Mouse (Mus musculus): ENCODE results near the gene Dgkh.
"Not testable (repeated sequence)": the region's sequence is repeated elsewhere in the genome, so short reads cannot be mapped to it uniquely, and the experiment has no call there.

The Dgkh gene

DNA sequence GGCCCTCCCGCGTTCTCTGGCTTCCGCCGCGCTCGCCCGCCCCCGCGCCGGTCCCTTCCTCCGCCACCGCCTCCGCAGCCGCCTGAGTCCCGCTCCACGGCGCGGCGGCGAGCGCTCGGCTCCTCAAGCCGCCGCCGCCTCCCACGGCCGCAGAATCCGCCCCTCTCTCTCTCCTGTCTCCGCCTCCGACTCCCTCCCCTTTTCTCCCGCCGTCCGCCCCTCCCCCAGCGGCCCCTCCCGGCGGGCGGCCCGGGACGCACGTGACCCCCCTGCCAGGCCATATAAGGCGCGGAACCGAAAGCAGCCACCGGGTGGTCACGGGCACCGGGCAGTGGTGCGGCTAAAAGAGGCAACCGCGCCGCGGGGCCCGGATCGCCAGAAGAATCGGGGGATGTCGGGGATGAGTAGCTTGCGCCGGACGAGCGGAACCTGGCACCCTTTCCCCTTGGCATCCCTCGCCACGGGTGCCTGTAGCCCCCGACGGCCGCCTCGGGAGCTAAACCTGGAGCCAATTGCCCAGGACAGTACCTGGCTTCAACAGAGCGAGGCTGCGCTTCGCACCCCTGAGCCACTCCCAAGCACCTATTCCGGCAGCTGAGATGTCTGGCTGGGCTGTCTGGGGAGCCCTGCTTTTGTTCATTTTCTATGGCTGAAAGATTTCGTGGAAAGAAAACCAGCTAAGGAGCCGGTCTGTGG, at the start of gene Dgkh:
TSS of gene Dgkh (minus strand) at position 160 of the 696 bp plus-strand sequence.
- DNase-seq (ENCODE audit: low spot score in 2 of 2) = peak; percentile 70 to 82

DNA sequence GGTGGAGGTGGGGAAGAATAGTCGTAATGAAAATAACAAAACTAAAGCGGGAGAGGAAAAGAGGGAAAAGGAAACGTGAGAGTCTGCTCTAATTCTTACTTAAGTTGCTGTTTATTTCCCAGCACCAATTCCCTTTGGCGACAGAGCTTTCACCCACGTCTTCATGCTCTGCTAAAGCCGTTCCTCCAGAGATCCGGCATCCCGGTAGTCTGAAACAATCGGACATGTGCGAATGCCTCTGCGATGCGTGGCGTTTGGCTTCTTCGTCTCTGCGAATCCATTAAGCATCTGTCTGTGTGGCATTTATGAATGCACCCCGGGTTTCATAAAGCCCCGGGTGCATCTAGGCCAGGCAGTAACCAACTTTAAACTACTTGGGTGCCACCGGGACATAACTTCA, 44.6 kb upstream of the Dgkh start:
- DNase-seq (ENCODE audit: low spot score in 2 of 2) = no peak

DNA sequence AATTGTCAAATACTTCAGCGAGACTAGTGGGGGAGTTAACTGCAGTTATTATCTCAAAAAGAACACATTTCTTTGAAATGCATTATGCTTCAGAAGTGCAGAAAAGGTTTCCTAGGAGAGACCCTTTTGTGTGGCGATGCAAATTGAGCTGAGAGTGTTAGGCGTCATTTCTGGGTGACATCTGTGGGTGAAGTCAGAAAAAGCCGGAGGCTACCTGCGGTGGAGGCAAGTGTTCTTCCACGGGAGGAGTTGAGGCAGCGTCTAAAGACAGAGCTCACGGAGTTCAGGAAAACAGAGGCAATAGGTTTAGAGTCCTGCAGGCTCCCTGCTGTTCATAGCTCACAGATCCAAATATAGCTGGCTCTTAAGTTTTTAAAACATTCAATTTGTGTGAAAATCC, 44.1 kb upstream of the Dgkh start:
- DNase-seq (ENCODE audit: low spot score in 2 of 2) = no peak

DNA sequence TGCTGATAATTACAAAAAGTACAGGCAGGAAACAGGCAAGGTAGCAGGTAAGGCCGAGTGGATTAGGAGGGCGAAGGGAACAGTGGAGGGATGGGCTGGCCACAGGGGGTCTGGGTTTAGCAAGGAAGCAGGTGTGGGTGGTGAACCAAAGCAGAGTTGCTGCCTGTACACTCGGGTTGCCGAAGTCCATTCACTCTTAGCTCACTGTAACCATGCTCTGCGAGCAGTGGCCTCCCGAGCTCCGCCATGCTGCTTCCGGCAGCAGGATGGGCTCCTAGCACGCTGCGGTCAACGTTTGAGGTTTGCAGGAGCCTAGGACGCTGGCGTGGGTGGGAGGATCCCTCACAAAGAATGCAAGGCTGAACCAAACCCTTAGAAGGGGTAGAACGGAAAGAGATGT, 43.1 kb upstream of the Dgkh start:
- DNase-seq (ENCODE audit: low spot score in 2 of 2) = no peak

DNA sequence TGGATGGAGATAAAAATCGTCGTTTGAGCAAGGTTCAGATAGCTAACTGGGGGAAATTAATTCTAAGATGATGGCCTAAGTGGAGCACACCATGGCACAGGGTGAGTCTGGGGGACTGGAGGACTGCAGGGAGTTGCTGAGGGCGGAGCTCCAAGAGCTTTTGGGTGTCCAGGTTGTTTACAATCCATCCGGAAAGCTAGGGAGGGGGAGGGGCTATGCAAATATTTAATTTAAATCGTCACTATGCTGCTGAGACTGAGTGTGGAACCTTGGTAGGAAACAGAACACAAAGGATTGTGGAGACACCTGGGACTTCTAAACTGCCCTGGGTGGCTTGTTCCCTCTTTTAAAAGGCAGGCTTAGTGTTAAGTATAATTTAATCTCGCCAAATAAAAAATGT, 42.6 kb upstream of the Dgkh start:
- no peak for DNase-seq (ENCODE audit: low spot score in 2 of 2)

DNA sequence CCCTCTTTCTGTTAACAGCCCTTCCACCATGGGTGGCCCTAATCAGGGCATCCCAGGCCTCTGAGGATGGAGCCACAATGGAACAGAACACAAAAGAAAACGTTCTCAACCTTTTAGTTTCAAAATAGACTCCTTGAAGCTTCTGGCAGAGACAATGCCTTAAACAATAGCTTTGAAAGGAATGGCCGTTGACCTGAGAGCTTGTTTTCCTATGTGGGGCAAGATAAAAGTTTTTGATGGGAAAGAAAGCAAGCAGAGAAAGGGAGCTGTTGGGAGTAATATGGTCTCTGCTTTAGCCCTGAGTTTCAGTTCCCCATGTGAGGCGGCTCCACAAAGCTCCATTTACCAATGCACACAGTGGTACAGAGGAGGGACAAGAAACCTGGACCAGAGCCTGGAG, 37.9 kb upstream of the Dgkh start:
- no peak for DNase-seq (ENCODE audit: low spot score in 2 of 2)

DNA sequence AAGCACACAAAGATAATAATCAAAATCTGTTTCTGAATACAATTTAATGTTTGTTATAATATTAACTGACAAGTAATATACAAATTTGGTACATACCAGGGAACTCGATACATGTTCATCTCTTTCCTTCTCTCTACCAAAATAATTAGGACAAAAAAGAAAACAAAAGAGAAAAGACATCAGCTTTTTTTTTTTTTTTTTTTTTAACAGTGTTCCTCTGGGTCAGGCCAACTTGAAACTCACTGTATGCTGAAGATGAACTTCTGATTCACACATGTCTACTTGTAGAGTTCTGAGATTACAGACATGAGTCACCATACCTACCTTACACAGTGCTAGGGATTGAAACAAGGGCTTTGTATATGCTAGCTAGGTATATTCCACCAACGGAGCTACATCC, 28.5 kb upstream of the Dgkh start:
- DNase-seq (ENCODE audit: low spot score in 2 of 2) = no peak

DNA sequence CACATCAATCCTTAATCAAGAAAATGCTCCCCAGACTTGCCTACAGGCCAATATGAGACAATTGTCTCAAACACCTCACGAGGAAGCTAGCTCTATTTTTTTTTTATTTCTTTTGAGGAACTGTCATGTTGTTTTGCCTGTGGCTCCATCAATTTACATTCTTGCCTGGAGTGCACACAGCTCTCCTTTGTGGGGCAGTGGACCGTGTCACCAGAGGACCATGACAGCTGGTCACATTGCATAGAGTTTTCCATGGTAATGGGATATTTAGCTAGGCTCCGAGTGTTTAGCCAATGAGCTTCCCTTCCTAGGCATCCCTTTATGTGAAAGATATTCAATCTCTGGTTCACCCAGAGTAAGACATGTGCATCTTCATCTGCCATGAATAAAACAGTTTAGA, 26.9 kb upstream of the Dgkh start:
- no peak for DNase-seq (ENCODE audit: low spot score in 2 of 2)

DNA sequence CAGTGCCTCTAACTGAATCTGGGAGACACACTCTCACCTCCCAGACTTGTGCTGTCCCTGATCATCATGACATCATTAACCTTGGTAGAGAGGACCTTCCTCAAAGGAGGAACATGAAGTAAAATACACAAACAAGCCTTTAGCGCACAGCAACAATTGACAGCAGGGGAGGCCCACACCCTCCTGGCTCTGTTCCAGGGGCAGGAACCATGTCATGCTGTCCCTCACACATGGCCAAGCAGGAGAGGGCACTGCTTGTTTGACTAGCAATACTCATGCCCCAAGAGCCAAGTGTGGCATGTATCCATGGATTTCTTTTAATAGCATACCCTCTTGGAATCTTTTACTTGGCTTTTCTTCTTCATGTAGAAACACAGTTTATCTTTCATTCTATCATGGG, 22.7 kb upstream of the Dgkh start:
- no peak for DNase-seq (ENCODE audit: low spot score in 2 of 2)

DNA sequence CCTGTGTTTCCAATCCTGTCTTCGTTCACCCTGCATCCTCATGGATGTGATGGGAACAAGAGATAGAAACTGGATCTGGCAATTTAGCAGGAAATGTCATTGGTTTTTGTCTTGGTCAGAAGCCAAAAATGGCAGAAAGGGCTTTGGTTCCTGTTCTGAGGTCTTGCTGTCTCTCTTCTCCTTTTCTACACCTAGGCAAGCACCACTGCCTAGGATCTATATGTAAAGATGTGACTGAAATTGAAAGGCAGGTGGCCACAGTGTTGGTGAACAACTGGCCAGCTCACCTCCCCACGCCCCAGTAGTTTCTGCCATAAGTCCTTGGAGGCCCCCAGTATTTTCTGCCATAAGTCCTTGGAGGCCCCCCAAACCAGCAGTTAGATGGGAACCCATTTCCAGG, 16.1 kb upstream of the Dgkh start:
- no peak for DNase-seq (ENCODE audit: low spot score in 2 of 2)

DNA sequence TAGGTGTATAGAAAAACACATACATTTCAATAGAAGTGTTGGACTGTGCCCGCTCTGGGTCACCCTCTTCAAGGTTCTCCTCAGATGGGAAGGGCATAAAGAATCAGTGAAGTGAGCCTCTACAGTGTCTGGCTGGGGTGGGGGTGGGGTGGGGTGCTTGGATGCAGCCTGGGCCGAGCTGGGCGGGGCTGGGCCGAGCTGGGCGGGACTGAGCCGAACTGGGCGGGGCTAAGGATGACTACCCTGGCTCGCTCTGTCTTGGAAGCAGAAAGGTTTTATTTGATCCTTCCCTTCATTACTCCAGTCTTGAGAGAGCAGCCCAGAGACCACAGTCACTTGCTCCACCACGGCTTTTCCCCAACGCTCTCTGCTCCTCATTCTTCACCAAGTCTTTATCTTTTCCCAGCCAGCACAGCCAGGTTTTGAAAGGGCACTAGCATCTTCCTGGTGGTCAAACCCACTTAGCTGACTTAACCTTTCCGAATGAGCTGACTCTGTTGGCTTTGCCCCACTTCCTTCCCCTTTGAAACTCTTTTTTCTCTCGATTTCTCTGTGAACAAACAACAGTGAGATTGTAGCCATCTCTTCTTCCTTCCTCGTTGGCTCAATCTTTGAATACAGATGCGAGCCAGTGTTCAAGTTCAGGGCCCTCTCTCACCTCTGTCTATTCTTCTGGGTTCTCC, 15.5 kb upstream of the Dgkh start:
- no peak for DNase-seq (ENCODE audit: low spot score in 2 of 2)

DNA sequence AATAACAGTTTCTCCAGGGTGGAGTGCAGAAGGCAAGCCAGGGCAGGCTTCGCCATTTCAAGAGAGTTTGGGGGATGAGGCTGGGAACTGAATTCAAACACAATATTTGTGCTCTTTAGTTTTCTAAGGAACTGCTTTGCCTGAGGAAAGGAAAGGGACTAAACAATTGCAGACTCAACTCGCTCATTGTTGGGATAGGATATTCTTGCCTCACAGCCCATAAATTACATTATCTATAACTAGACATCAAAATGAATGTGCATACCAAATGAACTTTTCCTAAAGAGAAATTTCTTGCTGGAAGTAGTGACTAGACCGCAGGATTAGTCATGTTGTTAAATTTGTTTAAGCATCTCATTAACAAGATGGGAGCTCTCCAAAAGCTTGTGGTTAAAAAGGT, 14.9 kb upstream of the Dgkh start:
- no peak for DNase-seq (ENCODE audit: low spot score in 2 of 2)

DNA sequence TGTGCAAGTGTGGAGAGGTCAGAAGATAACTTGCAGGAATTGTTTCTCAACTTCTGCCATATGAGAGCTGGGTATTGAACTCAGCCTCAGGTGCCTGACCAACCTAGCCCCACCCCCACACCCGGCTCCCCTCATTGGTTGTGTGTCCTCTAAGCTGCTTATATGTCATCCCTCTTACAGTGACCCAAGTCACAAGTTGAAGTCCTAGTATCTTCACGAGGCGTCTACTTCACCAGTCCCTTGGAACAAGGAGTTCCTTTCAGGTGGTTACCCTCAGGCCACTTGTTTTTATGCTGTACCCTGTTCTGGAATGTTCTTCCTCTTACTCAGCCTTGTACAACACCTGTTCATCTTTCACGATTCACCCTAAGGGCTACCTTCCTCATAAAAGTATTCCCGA, 2.0 kb upstream of the Dgkh start:
- DNase-seq (ENCODE audit: low spot score in 2 of 2) = no peak

DNA sequence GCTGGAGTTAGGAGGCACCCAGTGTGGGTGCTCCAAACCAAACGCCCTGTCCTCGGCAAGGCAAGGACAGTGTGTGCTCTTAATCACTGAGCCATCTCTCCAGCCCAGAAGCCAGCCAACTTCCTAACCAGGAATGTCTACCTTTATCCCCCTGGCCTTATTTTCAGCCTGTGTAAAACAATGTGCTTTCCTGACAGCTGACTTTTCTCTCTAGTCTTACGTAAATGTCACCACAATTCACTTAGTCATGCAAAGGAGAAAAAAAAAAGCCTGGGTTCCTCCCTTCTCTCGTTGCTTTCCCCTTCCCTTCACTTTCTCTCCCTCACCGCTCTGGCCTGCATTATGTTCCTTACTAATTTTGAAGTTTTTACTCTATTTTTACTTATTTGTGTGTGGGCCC, 1.6 kb upstream of the Dgkh start:
- not testable (repeated sequence) for DNase-seq (ENCODE audit: low spot score in 2 of 2)

DNA sequence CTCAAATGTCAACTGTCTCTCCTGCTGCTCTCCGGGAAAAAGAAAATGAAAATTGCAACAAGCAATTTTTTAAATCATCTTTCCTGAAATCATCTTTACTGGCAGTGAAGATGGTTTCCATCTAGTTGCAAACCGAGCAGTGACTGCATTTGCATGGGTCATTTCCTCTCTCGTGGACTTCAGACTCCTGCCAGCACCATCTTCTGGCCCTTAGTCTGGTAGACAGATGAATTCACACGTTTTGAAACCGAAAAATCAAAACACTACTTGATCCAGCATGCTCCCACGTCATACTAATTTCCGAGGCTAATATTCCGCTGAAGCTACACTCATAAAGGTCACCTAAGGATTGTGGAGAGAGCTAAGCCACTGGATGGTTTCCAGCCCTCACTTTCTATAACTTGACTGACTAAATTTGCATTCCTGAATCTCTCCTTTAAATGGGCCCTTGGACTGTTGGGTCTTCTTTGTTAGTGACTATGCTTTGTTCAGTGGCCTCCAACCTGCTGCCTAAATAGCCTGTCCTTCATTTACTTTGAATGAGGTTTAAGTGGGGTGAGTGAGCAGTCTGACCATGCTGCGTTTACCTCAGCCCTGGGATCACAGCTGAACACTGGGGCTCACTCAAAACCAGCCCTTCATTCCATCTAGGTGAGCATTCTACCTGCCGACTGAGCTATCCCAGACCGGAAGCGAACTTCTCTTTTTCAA, 945 bp upstream of the Dgkh start:
- no peak for DNase-seq (ENCODE audit: low spot score in 2 of 2)

DNA sequence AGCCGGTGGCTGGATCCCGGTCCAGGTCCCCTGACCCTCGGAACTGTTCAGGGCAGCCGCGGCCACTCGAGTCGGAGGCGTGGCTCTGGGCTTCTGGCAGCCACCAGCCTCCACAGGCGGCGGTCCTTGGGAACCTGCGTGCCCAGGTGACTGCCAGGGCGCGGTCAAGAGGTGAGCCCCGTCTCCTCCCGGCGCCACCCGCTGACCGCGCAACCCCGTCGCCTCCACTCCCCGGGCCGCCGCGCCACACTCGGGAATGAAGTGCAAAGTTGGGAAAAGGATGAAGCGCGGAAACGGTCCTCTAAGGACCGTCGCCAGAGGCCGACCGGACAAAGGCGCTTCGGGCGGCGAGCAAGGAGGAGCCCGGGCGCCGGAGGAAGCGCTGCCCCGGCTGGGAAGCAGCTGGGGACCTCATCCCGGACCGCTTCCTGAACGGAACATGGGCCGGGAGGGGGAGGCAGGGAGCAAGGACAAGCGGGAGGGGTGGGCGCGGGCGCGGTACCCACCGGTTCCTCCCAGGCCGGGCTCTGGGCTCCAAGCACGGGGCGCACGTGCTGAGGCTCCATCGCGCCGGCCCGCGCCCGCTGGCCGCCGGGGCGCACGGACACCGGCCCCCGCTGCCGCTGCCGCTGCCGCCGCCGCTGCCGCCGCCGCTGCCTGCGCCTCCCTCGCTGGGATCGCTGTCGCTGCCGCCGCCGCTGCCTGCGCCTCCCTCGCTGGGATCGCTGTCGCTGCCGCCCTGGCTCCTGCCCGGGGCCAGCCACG, 542 bp downstream of the Dgkh start:
- no peak for DNase-seq (ENCODE audit: low spot score in 2 of 2)

DNA sequence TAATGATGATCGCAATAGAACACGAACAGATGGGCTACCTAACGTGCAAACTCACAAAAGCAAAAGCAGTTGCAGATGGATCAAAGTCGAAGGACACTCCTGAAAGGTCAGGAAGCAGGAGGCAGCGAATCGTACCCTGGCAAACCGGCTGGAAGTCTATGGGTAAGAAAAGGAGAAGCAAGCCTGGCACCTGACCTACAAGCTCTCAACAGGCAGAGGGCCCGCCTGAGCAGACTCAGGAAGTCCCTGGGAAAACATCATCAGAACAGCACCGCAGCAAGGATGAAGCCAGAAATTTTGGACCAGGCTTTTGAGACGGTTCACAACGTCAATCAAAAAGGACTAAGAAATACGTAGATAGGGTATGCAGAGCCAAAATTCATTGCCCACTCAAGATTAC, 1.3 kb downstream of the Dgkh start:
- no peak for DNase-seq (ENCODE audit: low spot score in 2 of 2)

DNA sequence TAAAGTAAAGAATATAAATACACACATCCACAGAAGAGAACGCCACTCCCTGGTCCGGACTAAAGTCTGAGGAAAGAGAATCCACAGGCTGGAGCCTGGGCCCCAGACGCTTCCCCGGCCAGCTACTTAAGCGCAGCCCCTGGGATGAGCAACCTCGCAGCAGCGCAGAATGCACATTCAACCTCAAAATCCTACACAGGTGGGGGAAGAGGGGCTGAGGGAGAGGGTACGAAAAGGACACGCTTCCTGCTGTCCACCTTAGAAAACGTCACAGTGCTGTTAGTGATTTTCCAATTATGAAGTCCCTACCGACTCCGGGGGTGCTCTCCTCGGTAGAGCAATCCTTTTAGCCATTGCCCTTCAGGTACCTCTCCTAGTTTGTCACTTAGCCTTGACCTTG, 6.6 kb downstream of the Dgkh start:
- no peak for DNase-seq (ENCODE audit: low spot score in 2 of 2)

DNA sequence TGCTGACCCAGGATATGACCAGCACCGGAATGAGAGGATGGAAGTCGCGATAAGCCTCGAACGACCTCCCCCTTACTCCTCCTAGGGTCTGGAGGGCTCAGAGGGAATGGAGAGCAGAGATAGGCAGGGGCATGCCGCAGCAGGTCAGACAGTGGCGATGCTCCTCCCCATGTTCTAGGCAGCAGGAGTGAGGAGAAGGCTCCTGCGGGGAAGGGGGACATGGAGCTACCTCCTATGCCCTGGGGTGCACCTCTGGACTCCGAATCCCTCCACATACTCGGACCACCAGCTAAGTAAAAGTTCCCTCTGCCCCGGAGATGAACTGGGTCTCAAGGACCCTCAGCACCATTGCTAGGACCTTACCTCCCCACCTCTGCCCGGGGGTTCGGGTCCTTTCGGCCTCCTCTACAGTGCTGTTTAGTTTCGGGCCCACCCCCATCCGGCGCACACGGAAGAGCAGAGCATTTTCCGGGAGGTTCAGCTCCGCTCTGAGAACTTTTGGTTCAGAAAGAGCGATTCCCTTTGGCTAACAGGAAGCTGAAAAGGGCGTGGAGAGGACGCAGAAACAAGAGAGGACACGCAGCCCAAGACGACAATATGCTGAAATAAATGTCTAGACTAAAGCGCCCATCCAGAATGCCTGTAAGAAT, 7.1 kb downstream of the Dgkh start:
- peak in 1 of 2 experiments; percentile 5 for DNase-seq (ENCODE audit: low spot score in 2 of 2)

DNA sequence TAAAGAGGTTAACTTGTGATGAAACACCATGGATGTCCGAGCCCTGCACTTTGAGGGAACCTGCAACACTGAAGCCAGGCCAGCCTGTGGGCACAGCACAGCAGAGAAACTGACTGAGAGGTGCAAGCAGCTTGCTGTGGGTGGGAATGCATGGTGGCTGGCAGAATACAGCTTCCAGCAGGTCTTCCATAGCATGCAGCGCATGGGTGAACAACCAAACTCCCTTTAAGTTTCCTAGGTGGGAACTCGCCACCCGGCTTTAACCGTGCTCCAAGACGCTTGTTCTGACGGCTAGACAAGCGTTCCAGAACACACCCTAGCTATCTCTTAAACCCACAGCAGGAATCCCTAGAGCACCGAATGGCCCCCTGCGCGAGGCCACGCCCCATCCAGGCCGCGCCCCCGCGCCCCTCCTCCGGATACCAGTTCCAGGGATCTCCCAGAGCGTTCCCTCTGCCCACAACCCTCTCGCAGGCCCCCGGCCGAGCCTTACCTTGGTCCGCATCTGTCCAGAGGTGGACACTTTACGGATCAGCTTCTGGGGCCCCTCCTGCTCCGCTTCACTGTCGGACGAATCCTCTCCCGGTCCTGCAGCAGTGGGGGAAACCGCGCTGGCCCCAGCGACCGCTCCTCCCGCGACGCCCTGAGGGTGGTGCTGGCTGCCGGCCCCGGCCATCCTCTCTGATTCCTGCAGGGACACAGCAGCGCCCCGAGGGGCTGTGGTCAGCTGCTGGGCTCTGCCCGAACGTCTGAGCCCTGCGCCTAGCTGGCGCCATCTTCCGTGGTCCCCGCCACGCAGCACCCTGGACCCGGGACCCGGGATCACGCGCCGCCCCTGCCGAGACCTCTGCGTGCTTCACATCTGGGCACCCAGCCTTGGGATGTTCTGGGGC, 7.9 kb downstream of the Dgkh start:
- no peak for DNase-seq (ENCODE audit: low spot score in 2 of 2)

DNA sequence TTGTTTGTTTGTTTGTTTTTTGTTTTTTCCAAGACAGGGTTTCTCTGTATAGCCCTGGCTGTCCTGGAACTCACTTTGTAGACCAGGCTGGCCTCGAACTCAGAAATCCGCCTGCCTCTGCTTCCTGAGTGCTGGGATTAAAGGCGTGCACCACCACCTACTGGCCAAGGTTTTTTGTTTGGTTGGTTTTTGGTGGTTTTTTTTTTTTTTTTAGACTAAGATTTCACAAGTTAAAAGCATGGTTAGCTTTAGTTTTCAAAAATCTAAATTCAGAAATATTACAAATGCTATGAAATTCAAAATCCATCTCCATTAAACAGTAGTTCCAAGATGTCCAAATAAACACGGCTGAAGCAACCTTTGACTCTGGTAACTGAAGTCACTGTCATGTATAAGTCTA, 8.9 kb downstream of the Dgkh start:
- DNase-seq (ENCODE audit: low spot score in 2 of 2) = not testable (repeated sequence)
